Mouse (Mus musculus) thymus, adult 18-20 months (tissue): ENCODE measurements around the gene Gpr61.

ENCODE experiments used
- DNase-seq, 2 experiments: peaks; one replicate each; pipeline ENCODE4 v3.0.0; 2022; ENCODE audit warnings: mixed read lengths in 2 of 2

The Gpr61 gene

GRCm38 (mm10) chr3:108154656-108155055 is at the start of gene Gpr61:
Gene Gpr61, minus strand, starts transcription at chr3:108154882.
- no peak for DNase-seq

- DNase-seq = no peak
Observed at GRCm38 (mm10) chr3:108204470-108204869, 49.8 kb upstream of the Gpr61 start.

GRCm38 (mm10) chr3:108203621-108204325 is 49.1 kb upstream of the Gpr61 start:
- peak in 1 of 2 experiments; percentile 52 for DNase-seq

GRCm38 (mm10) chr3:108203212-108203611 is 48.5 kb upstream of the Gpr61 start:
- no peak for DNase-seq

- DNase-seq = no peak
Observed at GRCm38 (mm10) chr3:108202506-108202905, 47.8 kb upstream of the Gpr61 start.

- peak; percentile 95 to 97 for DNase-seq
Observed at GRCm38 (mm10) chr3:108200329-108201323, 45.9 kb upstream of the Gpr61 start, which contains the start of gene Cyb561d1. Gene Cyb561d1, minus strand, starts transcription at chr3:108201212.

- no peak for DNase-seq
Observed at GRCm38 (mm10) chr3:108199231-108199630, 44.5 kb upstream of the Gpr61 start.

GRCm38 (mm10) chr3:108197066-108197497 is 42.4 kb upstream of the Gpr61 start:
- no peak for DNase-seq

GRCm38 (mm10) chr3:108195941-108196590 is 41.4 kb upstream of the Gpr61 start:
- DNase-seq = no peak

GRCm38 (mm10) chr3:108195287-108195686 is 40.6 kb upstream of the Gpr61 start:
- no peak for DNase-seq

GRCm38 (mm10) chr3:108193686-108194085 is 39.0 kb upstream of the Gpr61 start:
- no peak for DNase-seq

GRCm38 (mm10) chr3:108189897-108190296 is 35.2 kb upstream of the Gpr61 start:
- no peak for DNase-seq

GRCm38 (mm10) chr3:108188716-108189490 is 34.2 kb upstream of the Gpr61 start:
- DNase-seq = no peak

- DNase-seq = no peak
Observed at GRCm38 (mm10) chr3:108187111-108187795, 32.6 kb upstream of the Gpr61 start.

- DNase-seq = no peak
Observed at GRCm38 (mm10) chr3:108186098-108187047, 31.7 kb upstream of the Gpr61 start, which contains the start of gene Amigo1. Gene Amigo1, plus strand, starts transcription at chr3:108186335.

- no peak for DNase-seq
Observed at GRCm38 (mm10) chr3:108185460-108186097, 30.9 kb upstream of the Gpr61 start.

GRCm38 (mm10) chr3:108184742-108185141 is 30.1 kb upstream of the Gpr61 start:
- no peak for DNase-seq

GRCm38 (mm10) chr3:108180514-108180913 is 25.8 kb upstream of the Gpr61 start:
- DNase-seq = no peak
